Mouse (Mus musculus) hindbrain, embryonic 13.5 days (tissue): ENCODE measurements around the gene Mettl5. TPM values are rescaled to one million over a fixed set of nuclear protein-coding genes. Genes with fewer than 3 reads are reported as not detected.
A peak's percentile ranks its signal among the peaks of the same experiment; 100 is the strongest.

Source experiments
- ATAC-seq: fragments of 200-750 bp; cut with Nextera tagmentation; 2 replicates; pipeline ENCODE4 v1.8.0; 2017; ENCODE audit warnings: moderate TSS enrichment; ENCODE audit not compliant: low FRiP score
- H3K27ac ChIP-seq: fragments of 300-500 bp; sonication (generic); 2 replicates; pipeline ENCODE4 v1.5.1; 2015; ENCODE audit warnings: inconsistent platforms, mild to moderate bottlenecking, moderate library complexity
- H3K27me3 ChIP-seq: fragments of 300-500 bp; sonication (generic); 2 replicates; pipeline ENCODE4 v1.6.1; 2015; ENCODE audit warnings: mild to moderate bottlenecking, inconsistent platforms
- H3K36me3 ChIP-seq: fragments of 300-500 bp; sonication (generic); 2 replicates; pipeline ENCODE4 v1.6.1; 2015; ENCODE audit warnings: mild to moderate bottlenecking, inconsistent platforms
- H3K4me1 ChIP-seq: fragments of 300-500 bp; sonication (generic); replicated peaks from 2 replicates; pipeline ENCODE4 v1.6.1; 2015; ENCODE audit warnings: inconsistent platforms
- H3K4me2 ChIP-seq: fragments of 300-500 bp; sonication (generic); 2 replicates; pipeline ENCODE4 v1.6.1; 2015; ENCODE audit warnings: inconsistent platforms, mild to moderate bottlenecking, moderate library complexity
- H3K4me3 ChIP-seq: fragments of 300-500 bp; sonication (generic); 2 replicates; pipeline ENCODE4 v1.5.1; 2015; ENCODE audit warnings: mild to moderate bottlenecking, inconsistent platforms
- H3K9ac ChIP-seq: fragments of 300-500 bp; sonication (generic); 2 replicates; pipeline ENCODE4 v1.6.1; 2015; ENCODE audit warnings: mild to moderate bottlenecking, inconsistent platforms
- H3K9me3 ChIP-seq: fragments of 300-500 bp; sonication (generic); 2 replicates; pipeline ENCODE4 v1.6.1; 2016; ENCODE audit warnings: inconsistent platforms
- WGBS: fragments of 180-500 bp; shearing (Covaris S2); methylation state at CpG from one replicate; pipeline ENCODE4 v1.1.7; 2015; 5-methylcytosine and 5-hydroxymethylcytosine counted together
- polyA plus RNA-seq: library from polyadenylated mRNA; unstranded; fragments of >200 nt; fragmentation: Nextera tagmentation; extraction: Ambion mirVana; gene quantifications from 2 replicates; pipeline ENCODE4 v1.2.1, GENCODE M21; 2015

Mettl5 gene
- polyA plus RNA-seq, 1 experiment from 2014 or later, result 30.4 TPM

DNA sequence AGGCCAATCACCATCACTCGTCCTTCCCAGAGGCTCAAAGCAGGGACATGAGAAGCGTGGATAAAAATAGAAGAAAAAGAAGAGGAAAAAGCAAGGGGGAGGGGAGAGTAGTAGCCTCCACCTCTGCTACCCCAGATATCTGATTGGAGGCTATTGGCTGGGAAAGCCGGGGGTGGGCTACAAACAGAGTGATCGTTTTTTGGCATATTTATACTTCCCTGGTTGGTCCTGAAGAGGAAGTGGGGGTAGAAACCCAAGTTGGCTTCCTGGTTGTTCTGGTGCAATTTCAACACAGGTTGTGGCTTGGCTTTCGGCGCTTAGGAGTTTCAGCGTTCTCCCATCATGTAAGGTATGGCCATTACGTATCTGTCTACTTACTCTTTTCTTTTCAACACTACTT, 63.7 kb downstream of the Mettl5 start, which contains the start of gene Klhl23:
Gene Klhl23, plus strand, starts transcription at position 234 of the 400 bp plus-strand sequence.
- peak within 1 kb of the TSS; percentile 87 for H3K4me3 ChIP-seq
- no peaks in the 10 kb centered on the region for H3K27me3 ChIP-seq
- ATAC-seq, result no peak
- H3K4me2 ChIP-seq, result peak within 1 kb of the TSS; percentile 80
- peaks cover 4% of the 10 kb centered on the region; the same call in 1 of the 2 replicates for H3K36me3 ChIP-seq
- H3K4me1 ChIP-seq, result peaks cover 38% of the 10 kb centered on the region
- H3K9ac ChIP-seq, result peak within 1 kb of the TSS; percentile 94
- H3K9me3 ChIP-seq, result no peaks in the 10 kb centered on the region
- peak within 1 kb of the TSS; percentile 95 for H3K27ac ChIP-seq
- WGBS, result 27% methylated on average over 8 of the region's 8 CpGs

Other genes with a start within 250 kb of the Mettl5 start
- 23.5 and 28.1 TPM in 2 replicates for gene Bbs5, start 238.4 kb downstream of the Mettl5 start, polyA plus RNA-seq
- gene Klhl41, start 215.5 kb downstream of the Mettl5 start, polyA plus RNA-seq, result 0.36 and 0.48 TPM in 2 replicates
- gene Fastkd1, start 172.1 kb downstream of the Mettl5 start, polyA plus RNA-seq, result 13.5 and 13.6 TPM in 2 replicates
- 136 and 143 TPM in 2 replicates for gene Ppig, start 163.1 kb downstream of the Mettl5 start, polyA plus RNA-seq
- 4.0 and 4.4 TPM in 2 replicates for gene Ccdc173, start 96.0 kb downstream of the Mettl5 start, polyA plus RNA-seq
- gene Phospho2, start 96.0 kb downstream of the Mettl5 start, polyA plus RNA-seq, result 41.3 and 43.3 TPM in 2 replicates
- gene Klhl23, start 63.7 kb downstream of the Mettl5 start, polyA plus RNA-seq, result 66.8 and 67.4 TPM in 2 replicates
- gene Ssb, start 24.1 kb downstream of the Mettl5 start, polyA plus RNA-seq, result 335 and 355 TPM in 2 replicates
- 15.1 and 15.8 TPM in 2 replicates for gene Ubr3, start 11.6 kb upstream of the Mettl5 start, polyA plus RNA-seq
- gene Myo3b, start 153.5 kb upstream of the Mettl5 start, polyA plus RNA-seq, result 0.12 and 0.39 TPM in 2 replicates